Mouse (Mus musculus): Measurements from ENCODE around the gene Fam171a1. TPM values are rescaled to one million over a fixed set of nuclear protein-coding genes. Genes with fewer than 3 reads are reported as not detected.

Gene Fam171a1
- total RNA-seq, 4 experiments from 2014 or later: 2.3 to 2.9 (median 2.7) TPM

GRCm38 (mm10) chr2:3138308-3138707 is 24.3 kb downstream of the Fam171a1 start:
- DNase-seq (ENCODE audit: low spot score in 2 of 2): no peak

GRCm38 (mm10) chr2:3139065-3139464 is 25.0 kb downstream of the Fam171a1 start:
- DNase-seq (ENCODE audit: low spot score in 2 of 2): no peak

DNA sequence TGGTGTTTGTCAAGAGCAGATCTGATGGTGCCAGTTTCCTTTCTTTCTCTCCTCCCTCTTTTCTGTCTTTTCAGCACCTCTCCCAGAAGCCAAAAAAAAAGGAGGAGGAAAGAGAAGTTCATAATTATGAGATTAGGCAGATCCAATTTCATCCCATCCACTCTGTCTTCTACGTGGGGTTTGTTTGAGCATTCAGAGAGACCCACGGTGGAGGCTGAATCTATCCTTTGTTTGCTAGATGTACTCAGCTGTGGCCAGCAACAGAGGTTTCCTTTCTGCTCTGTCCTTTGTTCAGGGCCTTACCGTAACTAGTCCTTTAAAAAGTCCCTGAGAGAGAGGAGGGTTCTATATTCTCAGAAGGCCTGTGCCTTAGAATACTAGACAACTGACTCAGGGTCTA is 25.6 kb downstream of the Fam171a1 start:
- no peak for DNase-seq (ENCODE audit: low spot score in 2 of 2)

GRCm38 (mm10) chr2:3140585-3140984 is 26.6 kb downstream of the Fam171a1 start:
- no peak for DNase-seq (ENCODE audit: low spot score in 2 of 2)

DNA sequence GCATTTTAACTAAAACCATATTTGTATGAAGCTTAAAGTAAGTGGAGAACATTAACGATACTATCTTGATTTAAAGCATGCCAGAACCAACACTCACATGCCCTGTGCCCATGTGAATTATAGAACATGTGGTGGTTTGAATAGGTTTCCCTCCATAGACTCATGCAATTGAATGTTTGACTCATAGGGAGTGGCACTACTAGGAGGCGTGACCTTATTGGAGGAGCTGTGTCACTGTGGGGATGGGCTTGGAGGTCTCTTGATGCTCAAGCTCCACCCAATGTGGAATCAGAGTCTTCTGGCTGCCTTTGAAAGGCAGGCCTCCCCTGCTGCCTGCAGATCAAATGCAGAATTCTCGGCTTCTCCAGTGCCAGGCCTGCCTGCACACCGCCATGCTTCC is 27.8 kb downstream of the Fam171a1 start:
- no peak for DNase-seq (ENCODE audit: low spot score in 2 of 2)

DNA sequence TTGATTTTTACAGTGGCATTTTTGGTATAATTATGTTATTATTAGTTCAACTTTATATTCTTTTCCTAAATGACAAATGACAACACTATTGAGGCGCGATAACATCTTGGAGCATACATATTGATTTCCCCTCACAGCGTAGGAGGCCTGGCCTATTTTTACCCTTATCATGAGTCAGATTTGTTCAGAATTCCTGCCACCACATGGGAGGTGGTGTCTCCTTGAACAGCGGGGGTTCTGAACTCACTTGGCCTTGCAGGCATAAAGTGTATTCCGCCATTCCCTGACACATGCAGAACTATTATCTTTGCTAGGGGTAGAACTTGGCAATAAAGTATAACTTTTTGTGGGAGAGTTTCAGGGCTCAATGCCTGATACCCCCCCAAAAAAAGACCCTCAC is 30.3 kb downstream of the Fam171a1 start:
- no peak for DNase-seq (ENCODE audit: low spot score in 2 of 2)

DNA sequence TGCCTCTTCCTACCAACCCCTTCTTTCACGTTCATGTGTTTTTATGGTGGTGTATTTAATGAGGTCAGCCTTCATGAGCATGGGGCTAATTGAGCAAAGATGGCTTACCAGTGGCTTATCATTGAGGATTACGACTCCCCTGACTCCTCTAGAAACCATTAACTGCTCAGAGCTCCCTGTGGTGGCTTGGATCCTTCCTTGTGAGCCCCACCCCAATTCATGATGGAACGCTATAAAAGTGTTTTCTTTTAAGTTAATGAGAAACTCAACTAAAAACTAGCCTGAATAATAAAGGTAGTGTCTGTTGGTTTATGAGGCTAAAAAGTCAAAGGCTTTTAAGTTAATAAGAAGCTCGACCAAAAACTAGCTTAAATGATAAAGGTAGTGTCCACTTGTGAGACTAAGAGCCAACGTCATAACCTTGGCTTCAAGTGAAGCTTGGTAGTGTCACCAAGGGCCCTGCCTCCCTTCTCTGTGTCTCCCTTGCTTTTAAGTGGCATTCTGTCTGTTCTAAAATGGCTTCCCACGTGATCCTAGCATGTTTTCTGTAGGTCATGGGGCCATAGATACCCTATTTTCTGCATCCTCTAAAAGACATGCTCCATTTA is 33.6 kb downstream of the Fam171a1 start:
- DNase-seq (ENCODE audit: low spot score in 2 of 2): no peak

GRCm38 (mm10) chr2:3148731-3149130 is 34.7 kb downstream of the Fam171a1 start:
- no peak for DNase-seq (ENCODE audit: low spot score in 2 of 2)

DNA sequence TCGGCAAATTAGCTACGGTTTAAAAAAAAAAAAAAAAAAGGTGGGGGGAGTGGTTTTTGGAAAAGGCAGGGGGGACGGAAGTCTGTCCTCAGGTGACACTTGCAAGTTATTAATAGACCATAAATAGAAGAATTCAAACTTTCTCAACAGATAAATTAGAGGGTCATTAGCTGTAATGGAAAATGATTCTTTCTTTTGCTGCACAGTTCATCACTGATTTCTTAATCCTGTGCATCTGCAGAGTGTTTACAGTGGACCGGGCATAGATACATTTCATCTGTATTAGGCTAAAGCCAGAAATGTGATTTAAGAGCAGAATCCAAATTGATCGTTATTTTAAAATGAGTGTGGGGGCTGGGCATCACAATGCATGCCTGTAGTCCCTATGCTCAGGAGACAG is 36.3 kb downstream of the Fam171a1 start:
- no peak for DNase-seq (ENCODE audit: low spot score in 2 of 2)

GRCm38 (mm10) chr2:3151336-3151735 is 37.3 kb downstream of the Fam171a1 start:
- peak; percentile 17 to 20 for DNase-seq (ENCODE audit: low spot score in 2 of 2)

DNA sequence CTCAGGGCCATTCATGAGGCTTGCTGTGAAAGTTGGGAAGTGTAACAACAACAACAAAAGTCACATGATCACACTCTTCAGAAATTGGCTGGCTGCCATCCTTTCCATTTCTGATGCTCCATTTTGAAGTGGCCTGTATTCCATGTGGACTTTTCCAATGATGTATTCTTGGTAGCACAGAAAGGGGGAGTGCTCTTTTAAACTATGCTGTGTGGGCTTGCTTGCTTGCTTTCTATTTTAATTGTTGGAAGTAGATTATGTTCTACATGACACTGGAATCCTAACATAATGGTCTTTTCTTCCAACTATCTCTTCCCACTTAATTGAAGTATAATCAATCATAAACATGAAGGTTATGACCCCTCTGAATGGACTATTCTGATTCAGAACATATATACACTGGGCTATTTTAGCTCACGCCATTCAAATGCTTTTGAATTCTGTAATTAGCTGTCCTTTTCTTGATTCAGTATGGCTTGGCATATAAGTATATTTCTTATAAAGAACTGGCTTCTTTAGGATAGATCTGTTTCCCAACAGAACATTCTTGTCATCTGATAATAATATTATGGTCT is 40.2 kb downstream of the Fam171a1 start:
- no peak for DNase-seq (ENCODE audit: low spot score in 2 of 2)

DNA sequence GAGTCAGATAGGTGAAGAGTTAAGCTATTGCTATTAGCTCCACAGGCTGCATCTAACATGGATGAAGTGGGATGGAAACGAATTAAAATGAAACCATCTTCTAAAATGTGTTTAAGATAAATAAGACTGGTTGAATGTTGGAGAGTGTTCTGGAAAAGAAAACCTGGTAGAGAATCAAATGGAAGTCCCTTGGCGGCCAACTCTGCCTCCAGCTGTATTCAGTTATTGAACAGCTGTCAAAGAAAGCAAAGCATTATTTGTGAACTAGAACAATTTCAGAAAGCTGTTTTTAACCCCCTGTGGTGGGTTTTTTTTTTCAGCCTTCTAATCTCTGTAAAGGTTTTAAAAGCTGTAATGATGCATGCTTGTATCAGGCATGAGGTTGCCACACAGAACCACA is 41.0 kb downstream of the Fam171a1 start:
- no peak for DNase-seq (ENCODE audit: low spot score in 2 of 2)

GRCm38 (mm10) chr2:3157030-3157429 is 43.0 kb downstream of the Fam171a1 start:
- no peak for DNase-seq (ENCODE audit: low spot score in 2 of 2)

DNA sequence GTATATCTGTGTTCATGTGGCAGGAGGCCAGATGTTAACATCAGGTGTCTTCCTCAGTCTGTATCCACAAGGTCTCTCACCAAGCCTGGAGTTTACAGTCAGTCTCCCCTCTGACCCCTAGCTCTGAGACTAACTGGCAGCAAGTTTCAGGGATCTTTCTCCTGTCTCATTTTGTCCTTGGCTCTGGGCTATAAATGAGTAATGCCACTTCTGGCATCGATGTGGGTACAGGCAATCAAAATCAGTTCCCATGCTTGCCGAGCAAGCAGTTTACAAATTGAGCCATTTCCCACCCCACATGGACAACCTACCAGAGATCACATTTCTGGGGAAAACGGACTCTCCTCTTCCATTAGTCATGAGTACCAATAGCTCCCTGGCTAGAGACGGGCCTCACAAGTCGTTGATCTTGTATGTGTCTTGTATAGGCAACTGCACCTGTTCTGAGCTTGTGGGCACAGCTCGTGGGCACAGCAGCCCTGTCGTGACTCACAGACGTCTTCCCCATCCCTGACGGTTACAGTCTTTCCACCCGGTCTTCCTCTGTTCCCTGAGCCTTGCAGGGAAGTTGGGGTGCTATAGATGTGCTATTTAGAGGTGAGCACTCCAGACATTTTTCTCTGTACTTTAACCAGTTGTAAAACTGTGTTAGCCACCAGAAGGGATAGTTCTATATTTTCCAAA is 43.8 kb downstream of the Fam171a1 start:
- no peak for DNase-seq (ENCODE audit: low spot score in 2 of 2)

DNA sequence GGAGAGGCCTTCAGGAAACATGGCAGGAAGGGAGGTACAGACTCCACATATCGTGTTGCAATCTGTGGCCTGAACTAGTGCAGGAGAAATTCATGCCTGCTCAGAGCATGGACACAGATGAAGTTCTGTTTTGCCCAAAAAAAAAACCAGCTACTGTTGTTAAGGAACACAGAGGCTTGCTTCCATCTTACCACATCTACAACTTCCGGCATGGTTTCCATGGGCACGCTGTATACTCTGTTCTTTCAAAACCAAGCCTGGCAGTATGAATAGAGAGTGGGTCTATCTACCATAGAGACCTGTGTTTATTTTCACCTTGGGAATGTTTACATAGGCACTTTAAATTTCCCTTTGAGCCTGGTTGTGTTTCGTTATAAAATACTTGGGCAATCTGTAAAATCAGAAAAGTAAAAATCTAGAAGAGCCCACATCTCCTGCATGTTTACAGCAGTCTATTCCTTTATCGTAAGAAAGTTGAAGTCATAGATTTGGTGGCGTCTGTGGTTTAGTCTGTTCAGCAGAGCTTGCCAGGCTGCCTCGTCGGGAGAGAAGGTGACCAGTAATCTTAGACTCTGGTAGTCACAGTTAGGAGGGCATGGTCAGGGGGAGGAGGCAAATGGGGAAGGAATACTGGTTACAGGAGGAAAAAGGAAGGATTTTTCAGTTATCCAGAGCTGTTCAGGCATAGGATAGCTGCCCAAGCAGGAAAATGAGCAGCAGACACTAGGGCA is 44.8 kb downstream of the Fam171a1 start:
- DNase-seq (ENCODE audit: low spot score in 2 of 2): no peak

GRCm38 (mm10) chr2:3161578-3161977 is 47.6 kb downstream of the Fam171a1 start:
- DNase-seq (ENCODE audit: low spot score in 2 of 2): no peak

DNA sequence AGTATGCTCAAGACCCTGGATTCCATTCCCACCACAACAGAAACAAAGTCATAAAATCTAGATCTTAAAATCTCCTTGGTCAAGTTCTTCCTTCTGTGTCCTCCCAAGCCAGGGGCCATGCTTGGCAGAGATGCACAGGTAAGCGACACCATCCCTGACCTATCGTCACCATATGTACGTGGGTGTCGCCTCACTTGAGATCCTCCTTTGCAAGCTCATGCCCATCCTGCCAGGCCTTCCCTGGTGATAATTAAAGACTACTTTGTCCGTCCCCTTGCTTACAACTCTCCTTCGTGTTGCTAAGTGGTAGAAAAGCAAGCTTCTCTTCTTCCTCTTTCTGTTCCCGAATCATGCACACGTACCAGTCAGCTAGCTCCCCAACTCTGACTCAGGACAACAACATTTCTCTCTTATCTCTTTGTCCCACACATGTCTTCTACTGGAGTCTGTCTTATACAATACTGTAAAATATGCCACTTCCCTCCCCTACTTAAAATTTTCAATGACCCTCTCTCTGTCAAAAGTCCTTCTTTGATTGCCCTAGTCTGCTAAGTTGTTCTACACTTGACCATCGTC is 49.6 kb downstream of the Fam171a1 start:
- DNase-seq (ENCODE audit: low spot score in 2 of 2): no peak

DNA sequence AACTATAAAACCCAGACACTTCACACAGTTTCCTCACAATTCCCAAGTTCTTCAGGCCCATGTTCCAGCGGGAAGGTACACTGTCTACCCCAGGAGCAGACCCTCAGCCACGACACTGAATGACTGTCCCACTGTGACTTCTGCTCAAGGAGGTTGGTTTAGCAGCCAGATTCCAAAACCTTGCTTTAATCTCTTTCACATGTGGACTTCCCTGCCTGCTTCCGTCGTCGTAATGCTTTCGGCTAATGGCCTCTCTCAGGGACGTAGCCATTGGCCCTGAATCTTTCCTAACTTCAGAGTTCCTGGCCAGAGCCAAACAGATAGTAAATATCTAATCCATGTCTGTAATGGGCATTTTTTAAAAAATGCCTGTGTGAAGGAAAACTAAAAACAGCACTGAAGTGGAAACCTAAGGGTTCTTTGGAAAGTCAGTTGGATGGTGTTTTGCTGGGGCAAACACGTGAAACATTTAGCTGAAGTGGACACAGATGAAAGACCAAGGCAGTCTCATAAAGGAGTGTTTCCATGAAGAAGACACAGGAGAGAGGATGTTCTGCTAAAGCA is 51.1 kb downstream of the Fam171a1 start:
- no peak for DNase-seq (ENCODE audit: low spot score in 2 of 2)

- no peak for DNase-seq (ENCODE audit: low spot score in 2 of 2)
These were observed 52.0 kb downstream of the Fam171a1 start for GRCm38 (mm10) chr2:3165890-3166605.

GRCm38 (mm10) chr2:3168719-3169402 is 54.8 kb downstream of the Fam171a1 start:
- DNase-seq (ENCODE audit: low spot score in 2 of 2): no peak
